Mouse (Mus musculus): ENCODE measurements around the gene Tssc4.

- no peak for TF ChIP-seq CTCF (IDR thresholded peaks at IDR 0.05; ENCODE audit: control insufficient read depth, insufficient read depth, insufficient read length)
- no peak for TF ChIP-seq MAX (IDR thresholded peaks at IDR 0.05)
Measured at GRCm38 (mm10) chr7:143110803-143111202, 41.8 kb downstream of the Tssc4 start.

Data from C2C12 (cell line).